Mouse (Mus musculus): Measurements from ENCODE around the gene Washc3. TPM values are rescaled to one million over a fixed set of nuclear protein-coding genes. Genes with fewer than 3 reads are reported as not detected.

The Washc3 gene
- polyA plus RNA-seq, 1 experiment from 2014 or later: 46.9 TPM

- H3K4me3 ChIP-seq: no peak overlapping the region
- 83% methylated on average over 4 of the region's 4 CpGs for WGBS
- no peak for ATAC-seq (ENCODE audit: low read depth)
- no peak overlapping the region for H3K4me2 ChIP-seq
- no peaks in the 10 kb centered on the region for H3K36me3 ChIP-seq
- no peak overlapping the region for H3K27ac ChIP-seq (replicated peaks)
- 0 out of 2 replicates have a peak, but pooled peaks cover 7% of the 10 kb centered on the region for H3K4me1 ChIP-seq (replicated peaks)
- no peaks in the 10 kb centered on the region for H3K27me3 ChIP-seq
- no peak overlapping the region for H3K9ac ChIP-seq
- H3K9me3 ChIP-seq: no peaks in the 10 kb centered on the region
Measured at GRCm38 (mm10) chr10:88263383-88263782, 62.5 kb downstream of the Washc3 start.

GRCm38 (mm10) chr10:88274045-88274444, 73.2 kb downstream of the Washc3 start:
- no peaks in the 10 kb centered on the region for H3K4me1 ChIP-seq (replicated peaks)
- no peaks in the 10 kb centered on the region for H3K36me3 ChIP-seq
- no peaks in the 10 kb centered on the region for H3K9me3 ChIP-seq
- no peak overlapping the region for H3K4me3 ChIP-seq
- 88% methylated on average over 5 of the region's 5 CpGs for WGBS
- H3K27ac ChIP-seq (replicated peaks): no peak overlapping the region
- no peak overlapping the region for H3K4me2 ChIP-seq
- H3K27me3 ChIP-seq: no peaks in the 10 kb centered on the region
- no peak overlapping the region for H3K9ac ChIP-seq
- ATAC-seq (ENCODE audit: low read depth): no peak

- 92% methylated on average over 3 of the region's 3 CpGs for WGBS
- ATAC-seq (ENCODE audit: low read depth): no peak
- Histone ChIP-seq H3K4me1 (replicated peaks) (no peaks in the 10 kb centered on the region), H3K27me3 (no peaks in the 10 kb centered on the region), H3K9ac (no peak overlapping the region), H3K4me3 (no peak overlapping the region), H3K9me3 (no peaks in the 10 kb centered on the region), H3K27ac (replicated peaks) (no peak overlapping the region), H3K4me2 (no peak overlapping the region), H3K36me3 (no peaks in the 10 kb centered on the region)
Measured at GRCm38 (mm10) chr10:88281699-88282098, 80.8 kb downstream of the Washc3 start.

- H3K9ac ChIP-seq: no peak overlapping the region
- WGBS: 93% methylated on average over 4 of the region's 4 CpGs
- H3K4me2 ChIP-seq: no peak overlapping the region
- H3K4me3 ChIP-seq: no peak overlapping the region
- no peak overlapping the region for H3K27ac ChIP-seq (replicated peaks)
- H3K27me3 ChIP-seq: no peaks in the 10 kb centered on the region
- no peaks in the 10 kb centered on the region for H3K36me3 ChIP-seq
- no peak for ATAC-seq (ENCODE audit: low read depth)
- no peaks in the 10 kb centered on the region for H3K4me1 ChIP-seq (replicated peaks)
- no peaks in the 10 kb centered on the region for H3K9me3 ChIP-seq
Measured at GRCm38 (mm10) chr10:88284343-88284990, 83.6 kb downstream of the Washc3 start.

- Histone ChIP-seq H3K4me3 (no peak overlapping the region), H3K27me3 (no peaks in the 10 kb centered on the region), H3K27ac (replicated peaks) (no peak overlapping the region), H3K4me2 (no peak overlapping the region), H3K9me3 (no peaks in the 10 kb centered on the region), H3K36me3 (no peaks in the 10 kb centered on the region), H3K4me1 (replicated peaks) (no peaks in the 10 kb centered on the region), H3K9ac (no peak overlapping the region)
- 80% methylated on average over 8 of the region's 8 CpGs for WGBS
- no peak for ATAC-seq (ENCODE audit: low read depth)
Measured at GRCm38 (mm10) chr10:88287261-88287660, 86.4 kb downstream of the Washc3 start.

- H3K4me1 ChIP-seq (replicated peaks): no peaks in the 10 kb centered on the region
- no peaks in the 10 kb centered on the region for H3K27me3 ChIP-seq
- no peak overlapping the region for H3K4me3 ChIP-seq
- no peak for ATAC-seq (ENCODE audit: low read depth)
- no peak overlapping the region for H3K4me2 ChIP-seq
- H3K36me3 ChIP-seq: no peaks in the 10 kb centered on the region
- H3K27ac ChIP-seq (replicated peaks): no peak overlapping the region
- no peaks in the 10 kb centered on the region for H3K9me3 ChIP-seq
- 77% methylated on average over 10 of the region's 10 CpGs for WGBS
- no peak overlapping the region for H3K9ac ChIP-seq
Measured at GRCm38 (mm10) chr10:88288061-88288460, 87.2 kb downstream of the Washc3 start.

GRCm38 (mm10) chr10:88295091-88295490, 94.2 kb downstream of the Washc3 start:
- no peak for ATAC-seq (ENCODE audit: low read depth)
- no peak overlapping the region for H3K4me3 ChIP-seq
- H3K27ac ChIP-seq (replicated peaks): no peak overlapping the region
- no peak overlapping the region for H3K9ac ChIP-seq
- no peaks in the 10 kb centered on the region for H3K36me3 ChIP-seq
- no peaks in the 10 kb centered on the region for H3K9me3 ChIP-seq
- H3K4me2 ChIP-seq: no peak overlapping the region
- H3K4me1 ChIP-seq (replicated peaks): no peaks in the 10 kb centered on the region
- WGBS: 82% methylated on average over 6 of the region's 6 CpGs
- H3K27me3 ChIP-seq: no peaks in the 10 kb centered on the region

Other genes starting within 250 kb of the Washc3 start
- 0.56 and 0.76 TPM in 2 replicates for gene Pmch, start 110.0 kb upstream of the Washc3 start, polyA plus RNA-seq (2015; fragmentation: Nextera tagmentation; extraction: Ambion mirVana)
- 2.3 and 3.2 TPM in 2 replicates for gene Parpbp, start 54.2 kb upstream of the Washc3 start, polyA plus RNA-seq (2015; fragmentation: Nextera tagmentation; extraction: Ambion mirVana)
- 29.6 and 33.9 TPM in 2 replicates for gene Nup37, start 54.1 kb upstream of the Washc3 start, polyA plus RNA-seq (2015; fragmentation: Nextera tagmentation; extraction: Ambion mirVana)
- gene Dram1, start 178.0 kb downstream of the Washc3 start, polyA plus RNA-seq (2015; fragmentation: Nextera tagmentation; extraction: Ambion mirVana): 0.45 and 0.95 TPM in 2 replicates
- gene Gnptab, start 178.0 kb downstream of the Washc3 start, polyA plus RNA-seq (2015; fragmentation: Nextera tagmentation; extraction: Ambion mirVana): 13.9 and 15.5 TPM in 2 replicates

All from neural tube, embryonic 13.5 days (tissue).